Mouse (Mus musculus) forebrain, postnatal 0 days (tissue): ENCODE measurements around the gene Rpl37. TPM values are rescaled to one million over a fixed set of nuclear protein-coding genes. Genes with fewer than 3 reads are reported as not detected.

ENCODE experiments used
- ATAC-seq: fragments of 200-750 bp; cut with Nextera tagmentation; 2 replicates; pipeline ENCODE4 v1.8.0; 2017; ENCODE audit warnings: mild to moderate bottlenecking, moderate library complexity
- DNase-seq: peaks from one replicate; pipeline ENCODE4 v3.0.0-alpha.2; 2015
- H3K27ac ChIP-seq: fragments of 300-500 bp; sonication (generic); 2 replicates; pipeline ENCODE4 v1.5.1; 2014; ENCODE audit warnings: low read depth, mild to moderate bottlenecking, antibody characterized with exemption, low read length, moderate library complexity, mixed read lengths
- H3K27me3 ChIP-seq: fragments of 300-500 bp; sonication (generic); 2 replicates; pipeline ENCODE4 v1.6.1; 2014; ENCODE audit warnings: mild to moderate bottlenecking, low read length, mixed read lengths; ENCODE audit not compliant: insufficient read depth
- H3K36me3 ChIP-seq: fragments of 300-500 bp; sonication (generic); 2 replicates; pipeline ENCODE4 v1.6.1; 2014; ENCODE audit warnings: mild to moderate bottlenecking, moderate library complexity; ENCODE audit not compliant: insufficient read depth
- H3K4me1 ChIP-seq: fragments of 300-500 bp; sonication (generic); 2 replicates; pipeline ENCODE4 v1.6.1; 2014; ENCODE audit warnings: antibody characterized with exemption; ENCODE audit not compliant: insufficient read depth
- H3K4me2 ChIP-seq: fragments of 300-500 bp; sonication (generic); 2 replicates; pipeline ENCODE4 v1.6.1; 2014; ENCODE audit warnings: low read depth, mild to moderate bottlenecking, moderate library complexity
- H3K4me3 ChIP-seq: fragments of 300-500 bp; sonication (generic); 2 replicates; pipeline ENCODE4 v1.5.1; 2014; ENCODE audit warnings: low read depth, low read length, mixed read lengths
- H3K9ac ChIP-seq: fragments of 300-500 bp; sonication (generic); 2 replicates; pipeline ENCODE4 v1.6.1; 2014; ENCODE audit warnings: mild to moderate bottlenecking
- H3K9me3 ChIP-seq: fragments of 300-500 bp; sonication (generic); 2 replicates; pipeline ENCODE4 v1.6.1; 2016; ENCODE audit warnings: low read length
- CTCF ChIP-seq: sonication (generic); IDR thresholded peaks from 2 replicates; pipeline ENCODE4 v1.5.1; 2016; ENCODE audit warnings: antibody characterized with exemption, control low read depth, low read depth
- WGBS: fragments of 180-500 bp; shearing (Covaris S2); extraction: QIAGEN DNeasy Blood & Tissue Kit; methylation state at CpG from one replicate; pipeline ENCODE4 v1.1.7; 2014; 5-methylcytosine and 5-hydroxymethylcytosine counted together
- polyA plus RNA-seq: library from polyadenylated mRNA; unstranded; fragments of >200 nt; fragmentation: Nextera tagmentation; extraction: Ambion mirVana; gene quantifications from 2 replicates; pipeline ENCODE4 v1.2.1, GENCODE M21; 2015
- total RNA-seq: library from RNA; depleted of rRNA; stranded (reverse); fragments of >200 nt; gene quantifications from 2 replicates; pipeline ENCODE4 v1.2.3, GENCODE M21; 2014

The Rpl37 gene
- total and polyA plus RNA-seq, 2 experiments from 2014 or later = 272 to 400 TPM

GRCm38 (mm10) chr15:5134945-5135483, 18.6 kb downstream of the Rpl37 start:
- Histone ChIP-seq H3K4me2 (no peak overlapping the region), H3K27ac (no peak overlapping the region), H3K4me1 (no peaks in the 10 kb centered on the region), H3K27me3 (no peaks in the 10 kb centered on the region), H3K9ac (no peak overlapping the region), H3K4me3 (no peak overlapping the region), H3K36me3 (no peaks in the 10 kb centered on the region), H3K9me3 (no peaks in the 10 kb centered on the region)
- no peak for ATAC-seq
- 84% methylated on average over 8 of the region's 8 CpGs for WGBS
- TF ChIP-seq CTCF = no peak
- DNase-seq = no peak

GRCm38 (mm10) chr15:5138021-5138856, 21.8 kb downstream of the Rpl37 start:
- Histone ChIP-seq H3K36me3 (no peaks in the 10 kb centered on the region), H3K4me3 (no peak overlapping the region), H3K27ac (no peak overlapping the region), H3K27me3 (no peaks in the 10 kb centered on the region), H3K9ac (no peak overlapping the region), H3K4me1 (no peaks in the 10 kb centered on the region), H3K4me2 (peak overlapping the region; percentile 8; the same call in 1 of the 2 replicates), H3K9me3 (no peaks in the 10 kb centered on the region)
- no peak for TF ChIP-seq CTCF
- 34% methylated on average over 9 of the region's 9 CpGs for WGBS
- DNase-seq = peak; percentile 56
- ATAC-seq = peak; percentile 89

- no peak overlapping the region for H3K4me2 ChIP-seq
- H3K4me1 ChIP-seq = no peaks in the 10 kb centered on the region
- H3K27me3 ChIP-seq = no peaks in the 10 kb centered on the region
- H3K27ac ChIP-seq = no peak overlapping the region
- ATAC-seq = no peak
- H3K9ac ChIP-seq = no peak overlapping the region
- no peak for TF ChIP-seq CTCF
- DNase-seq = no peak
- 89% methylated on average over 2 of the region's 2 CpGs for whole genome bisulfite sequencing
- no peak overlapping the region for H3K4me3 ChIP-seq
- H3K36me3 ChIP-seq = no peaks in the 10 kb centered on the region
- H3K9me3 ChIP-seq = no peaks in the 10 kb centered on the region
These were observed 22.9 kb downstream of the Rpl37 start for GRCm38 (mm10) chr15:5139366-5139765.

- TF ChIP-seq CTCF = no peak
- 0 out of 2 replicates have a peak, but pooled peaks cover under 1% of the 10 kb centered on the region for H3K4me1 ChIP-seq
- ATAC-seq = no peak
- DNase-seq = no peak
- 89% methylated on average over 7 of the region's 7 CpGs for WGBS
- H3K27ac ChIP-seq = no peak overlapping the region
- H3K27me3 ChIP-seq = no peaks in the 10 kb centered on the region
- no peak overlapping the region for H3K4me2 ChIP-seq
- no peaks in the 10 kb centered on the region for H3K9me3 ChIP-seq
- no peak overlapping the region for H3K4me3 ChIP-seq
- H3K9ac ChIP-seq = no peak overlapping the region
- no peaks in the 10 kb centered on the region for H3K36me3 ChIP-seq
These were observed 23.4 kb downstream of the Rpl37 start for GRCm38 (mm10) chr15:5139863-5140262.

GRCm38 (mm10) chr15:5140357-5140756, 23.9 kb downstream of the Rpl37 start:
- TF ChIP-seq CTCF = no peak
- no peak overlapping the region for H3K4me3 ChIP-seq
- no peaks in the 10 kb centered on the region for H3K9me3 ChIP-seq
- H3K4me2 ChIP-seq = no peak overlapping the region
- H3K9ac ChIP-seq = no peak overlapping the region
- ATAC-seq (no peak), DNase-seq (no peak)
- no peaks in the 10 kb centered on the region for H3K36me3 ChIP-seq
- H3K4me1 ChIP-seq = peaks cover 5% of the 10 kb centered on the region
- no peak overlapping the region for H3K27ac ChIP-seq
- no peaks in the 10 kb centered on the region for H3K27me3 ChIP-seq

GRCm38 (mm10) chr15:5142047-5142446, 25.6 kb downstream of the Rpl37 start:
- Histone ChIP-seq H3K36me3 (no peaks in the 10 kb centered on the region), H3K27me3 (no peaks in the 10 kb centered on the region), H3K4me2 (no peak overlapping the region), H3K9ac (no peak overlapping the region), H3K4me3 (no peak overlapping the region), H3K27ac (no peak overlapping the region), H3K9me3 (no peaks in the 10 kb centered on the region), H3K4me1 (peaks cover 9% of the 10 kb centered on the region)
- ATAC-seq (no peak), DNase-seq (no peak)
- 65% methylated on average over 5 of the region's 5 CpGs for WGBS
- TF ChIP-seq CTCF = no peak

- Histone ChIP-seq H3K4me3 (peak overlapping the region; percentile 93), H3K9me3 (no peaks in the 10 kb centered on the region), H3K27ac (no peak overlapping the region), H3K4me1 (peaks cover 9% of the 10 kb centered on the region), H3K9ac (no peak overlapping the region), H3K4me2 (peak overlapping the region; percentile 58), H3K36me3 (no peaks in the 10 kb centered on the region), H3K27me3 (no peaks in the 10 kb centered on the region)
- DNase-seq (no peak), ATAC-seq (no peak)
- TF ChIP-seq CTCF = no peak
- WGBS = 65% methylated on average over 5 of the region's 5 CpGs
These were observed 26.3 kb downstream of the Rpl37 start for GRCm38 (mm10) chr15:5142714-5143113.
